Mouse (Mus musculus): Measurements from ENCODE around the gene Tmem184b. TPM values are rescaled to one million over a fixed set of nuclear protein-coding genes. Genes with fewer than 3 reads are reported as not detected.

Tmem184b gene
- total RNA-seq, 2 experiments from 2014 or later: 23.6 to 31.2 TPM

- no peak for DNase-seq (ENCODE audit: low spot score)
Observed at GRCm38 (mm10) chr15:79430461-79431000, 27.2 kb upstream of the Tmem184b start.

- no peak for DNase-seq (ENCODE audit: low spot score)
Observed at GRCm38 (mm10) chr15:79429994-79430393, 26.6 kb upstream of the Tmem184b start.

GRCm38 (mm10) chr15:79429527-79429926 lies 26.2 kb upstream of the Tmem184b start:
- no peak for DNase-seq (ENCODE audit: low spot score)

- no peak for DNase-seq (ENCODE audit: low spot score)
Observed at GRCm38 (mm10) chr15:79428616-79429015, 25.2 kb upstream of the Tmem184b start.

- DNase-seq (ENCODE audit: low spot score): no peak
Observed at GRCm38 (mm10) chr15:79427516-79427915, 24.1 kb upstream of the Tmem184b start.

GRCm38 (mm10) chr15:79425516-79425915 lies 22.1 kb upstream of the Tmem184b start:
- no peak for DNase-seq (ENCODE audit: low spot score)

GRCm38 (mm10) chr15:79424602-79425001 lies 21.2 kb upstream of the Tmem184b start:
- DNase-seq (ENCODE audit: low spot score): no peak

GRCm38 (mm10) chr15:79422715-79423243 lies 19.4 kb upstream of the Tmem184b start:
- DNase-seq (ENCODE audit: low spot score): no peak

GRCm38 (mm10) chr15:79418677-79419076 lies 15.3 kb upstream of the Tmem184b start:
- peak; percentile 59 for DNase-seq (ENCODE audit: low spot score)

- DNase-seq (ENCODE audit: low spot score): no peak
Observed at GRCm38 (mm10) chr15:79418265-79418664, 14.9 kb upstream of the Tmem184b start.

- DNase-seq (ENCODE audit: low spot score): peak; percentile 77
Observed at GRCm38 (mm10) chr15:79417379-79417778, 14.0 kb upstream of the Tmem184b start.

GRCm38 (mm10) chr15:79416460-79417085 lies 13.2 kb upstream of the Tmem184b start:
- no peak for DNase-seq (ENCODE audit: low spot score)

- no peak for DNase-seq (ENCODE audit: low spot score)
Observed at GRCm38 (mm10) chr15:79414513-79414912, 11.1 kb upstream of the Tmem184b start.

GRCm38 (mm10) chr15:79413802-79414201 lies 10.4 kb upstream of the Tmem184b start:
- peak; percentile 55 for DNase-seq (ENCODE audit: low spot score)

- no peak for DNase-seq (ENCODE audit: low spot score)
Observed at GRCm38 (mm10) chr15:79413201-79413600, 9.8 kb upstream of the Tmem184b start.

GRCm38 (mm10) chr15:79411363-79412065 lies 8.1 kb upstream of the Tmem184b start:
- no peak for DNase-seq (ENCODE audit: low spot score)

- DNase-seq (ENCODE audit: low spot score): no peak
Observed at GRCm38 (mm10) chr15:79409077-79409573, 5.8 kb upstream of the Tmem184b start.

GRCm38 (mm10) chr15:79406564-79406963 lies 3.2 kb upstream of the Tmem184b start:
- no peak for DNase-seq (ENCODE audit: low spot score)

- no peak for DNase-seq (ENCODE audit: low spot score)
Observed at GRCm38 (mm10) chr15:79404277-79404676, 908 bp upstream of the Tmem184b start.

- no peak for DNase-seq (ENCODE audit: low spot score)
Observed at GRCm38 (mm10) chr15:79403763-79404210, 418 bp upstream of the Tmem184b start.

- no peak for DNase-seq (ENCODE audit: low spot score)
Observed at GRCm38 (mm10) chr15:79402176-79402575, 1.2 kb downstream of the Tmem184b start.

GRCm38 (mm10) chr15:79400975-79401365 lies 2.4 kb downstream of the Tmem184b start:
- peak; percentile 58 for DNase-seq (ENCODE audit: low spot score)

Data from gastrocnemius, adult 18-20 months (tissue).